Comparison of ENCODE assay signal across 11 mouse cellular contexts in the genomic region with DNA sequence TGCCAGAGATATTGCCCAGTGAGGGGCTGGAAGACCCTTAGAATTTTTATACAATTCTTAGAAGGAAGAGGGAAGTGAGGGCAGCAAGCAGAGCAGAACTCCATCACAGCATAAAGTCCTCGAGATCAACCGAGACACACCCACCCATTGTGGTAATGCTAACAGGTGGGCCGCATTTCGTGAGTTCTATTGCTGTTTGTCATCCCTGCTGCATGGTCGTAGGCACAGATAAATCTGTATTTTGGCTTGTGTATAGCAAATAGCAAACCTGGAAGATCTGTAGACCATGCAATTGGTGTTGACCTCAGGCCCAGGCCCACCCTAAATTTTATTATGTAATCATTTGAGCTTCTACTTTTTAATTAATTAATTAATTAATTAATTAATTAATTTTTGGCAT. TPM values are rescaled to one million over a fixed set of nuclear protein-coding genes. Genes with fewer than 3 reads are reported as not detected.
"Had no signal": no experiment of that assay in that cellular context is flagged by ENCODE, and none has a peak within 500 bp of the region (broad histone marks: within the 10 kb centered on the region; RNA-seq: fewer than 3 reads in every experiment).

No protein-coding gene starts in this region.

- H3K4me1 ChIP-seq: kidney, embryonic 15.5 days; limb, embryonic 12.5 days; limb, embryonic 15.5 days; neural tube, embryonic 12.5 days; stomach, embryonic 15.5 days had no signal

- H3K9me3 ChIP-seq: kidney, embryonic 15.5 days; limb, embryonic 12.5 days; limb, embryonic 15.5 days; neural tube, embryonic 12.5 days; stomach, embryonic 15.5 days had no signal

- H3K27ac ChIP-seq: kidney, embryonic 15.5 days; limb, embryonic 12.5 days; limb, embryonic 15.5 days; liver, embryonic 14.5 days; macrophage; neural tube, embryonic 12.5 days; stomach, embryonic 15.5 days had no signal

- ATAC-seq: intestine, postnatal 0 days had no signal

- H3K9ac ChIP-seq: kidney, embryonic 15.5 days; limb, embryonic 12.5 days; limb, embryonic 15.5 days; liver, embryonic 14.5 days; liver, postnatal 0 days; lung, embryonic 14.5 days; neural tube, embryonic 12.5 days; stomach, embryonic 15.5 days had no signal

- H3K4me3 ChIP-seq: kidney, embryonic 15.5 days; limb, embryonic 12.5 days; limb, embryonic 15.5 days; neural tube, embryonic 12.5 days; stomach, embryonic 15.5 days had no signal

- H3K27me3 ChIP-seq: kidney, embryonic 15.5 days; limb, embryonic 12.5 days; limb, embryonic 15.5 days; neural tube, embryonic 12.5 days; stomach, embryonic 15.5 days had no signal

- H3K36me3 ChIP-seq: kidney, embryonic 15.5 days; limb, embryonic 12.5 days; limb, embryonic 15.5 days; neural tube, embryonic 12.5 days; stomach, embryonic 15.5 days had no signal

- H3K4me2 ChIP-seq: kidney, embryonic 15.5 days; limb, embryonic 12.5 days; limb, embryonic 15.5 days; liver, embryonic 11.5 days; lung, embryonic 14.5 days; neural tube, embryonic 12.5 days; stomach, embryonic 15.5 days had no signal

RNA-seq across cellular contexts. Expression of a gene that starts 58.5 kb away (rescaled TPM):
- polyA plus RNA-seq: limb, embryonic 12.5 days had no signal
